Mouse (Mus musculus): ENCODE results near the gene Fbxw5.

Fbxw5 gene

GRCm38 (mm10) chr2:25477967-25478675 is 22.4 kb upstream of the Fbxw5 start:
- DNase-seq (ENCODE audit: low read depth, low spot score) = no peak

DNA sequence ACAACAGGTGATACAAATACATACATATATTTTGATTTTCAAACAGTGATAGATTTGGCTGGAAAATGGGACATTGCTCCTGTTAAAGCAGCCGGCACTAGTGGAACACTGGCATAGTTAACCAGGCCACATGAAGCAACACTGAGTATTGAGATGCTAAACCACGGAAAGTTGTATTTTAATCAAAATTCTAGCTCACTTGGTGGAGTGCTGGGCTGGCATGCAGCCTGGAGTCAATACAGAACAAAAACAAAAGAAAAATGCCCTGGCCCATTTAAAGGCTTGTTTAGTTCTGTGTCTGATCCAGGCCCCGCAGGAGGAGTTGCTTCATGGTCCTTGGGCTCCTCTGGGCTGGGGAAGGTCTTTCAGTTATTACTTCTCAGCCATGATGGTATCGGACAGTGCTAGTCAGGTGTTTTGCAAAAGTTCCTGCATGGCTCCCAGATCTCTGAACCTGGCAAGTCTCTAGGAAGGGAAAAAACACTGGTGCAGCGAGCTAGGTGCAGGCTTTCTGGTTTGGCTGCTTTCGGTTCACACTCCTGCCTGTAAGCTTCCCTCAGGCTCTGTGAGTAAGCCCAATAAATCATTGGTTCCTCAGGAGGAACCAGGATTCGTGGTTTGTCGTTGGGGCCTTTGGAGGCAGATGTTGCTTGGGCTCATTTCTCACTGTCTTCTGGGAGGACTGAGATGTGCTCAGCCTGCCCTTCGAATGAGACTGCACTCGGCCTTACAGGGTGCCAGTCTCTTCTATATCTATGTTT is 20.8 kb upstream of the Fbxw5 start:
- DNase-seq (ENCODE audit: low read depth, low spot score) = no peak

- peak; percentile 22 for DNase-seq (ENCODE audit: low read depth, low spot score)
These were observed 20.0 kb upstream of the Fbxw5 start for GRCm38 (mm10) chr2:25480541-25480940.

DNA sequence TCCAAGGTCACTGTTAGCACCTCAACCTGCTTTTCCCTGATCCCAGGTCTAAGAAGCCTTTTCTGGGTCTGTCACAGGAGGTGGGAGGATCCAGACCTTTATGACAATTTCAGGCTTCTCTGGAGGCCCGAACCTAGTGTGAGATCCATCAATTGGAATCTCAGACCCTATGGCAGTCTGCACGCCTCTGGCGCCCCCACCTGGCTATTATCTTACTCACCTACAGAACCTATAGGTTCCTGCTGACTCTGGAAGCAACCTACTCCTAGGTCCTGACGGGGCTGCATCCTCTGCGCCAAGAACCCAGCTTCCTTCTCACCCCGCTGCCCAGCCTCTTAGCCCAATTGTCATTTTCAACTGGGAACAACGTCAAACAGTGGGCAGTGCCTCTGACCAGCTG is 17.6 kb upstream of the Fbxw5 start:
- peak; percentile 75 for DNase-seq (ENCODE audit: low read depth, low spot score)

DNA sequence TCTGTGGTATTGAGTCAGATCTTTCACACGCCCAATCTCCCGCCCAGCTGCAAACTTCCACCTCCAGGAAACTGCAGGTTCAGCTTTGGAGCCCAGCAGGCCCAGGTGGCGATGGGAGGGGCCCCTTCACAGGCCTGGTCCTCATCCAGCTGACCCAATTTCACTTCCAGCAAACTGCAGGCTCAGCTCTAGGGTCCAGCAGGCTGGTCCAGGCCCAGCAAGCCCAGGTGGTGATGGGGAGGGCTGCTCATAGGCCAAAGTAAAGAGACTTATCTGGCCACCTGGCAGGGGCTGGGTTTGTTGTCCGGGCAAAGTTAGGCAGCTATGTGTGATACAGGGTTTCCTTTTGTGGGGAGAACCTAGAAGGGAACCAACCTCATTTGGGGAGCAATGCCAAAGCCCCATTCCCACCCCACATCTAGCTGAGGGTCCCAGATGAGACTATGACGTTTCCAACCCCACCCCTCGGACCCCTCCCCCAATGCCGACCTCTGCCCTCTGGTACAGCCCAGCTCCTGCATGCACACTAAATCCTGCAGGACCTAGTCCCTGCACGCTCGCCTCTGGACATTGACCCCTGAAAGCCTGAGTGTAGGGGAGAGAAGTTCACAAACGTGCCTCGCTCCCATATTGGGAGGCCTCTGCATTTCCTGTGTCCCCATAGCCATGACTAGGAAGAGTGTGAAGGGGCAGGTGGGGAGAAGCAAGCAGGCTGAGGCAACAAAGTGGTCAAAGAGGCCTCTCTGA is 15.5 kb upstream of the Fbxw5 start:
- no peak for DNase-seq (ENCODE audit: low read depth, low spot score)

- no peak for DNase-seq (ENCODE audit: low read depth, low spot score)
These were observed 12.4 kb upstream of the Fbxw5 start for GRCm38 (mm10) chr2:25487965-25488670.

DNA sequence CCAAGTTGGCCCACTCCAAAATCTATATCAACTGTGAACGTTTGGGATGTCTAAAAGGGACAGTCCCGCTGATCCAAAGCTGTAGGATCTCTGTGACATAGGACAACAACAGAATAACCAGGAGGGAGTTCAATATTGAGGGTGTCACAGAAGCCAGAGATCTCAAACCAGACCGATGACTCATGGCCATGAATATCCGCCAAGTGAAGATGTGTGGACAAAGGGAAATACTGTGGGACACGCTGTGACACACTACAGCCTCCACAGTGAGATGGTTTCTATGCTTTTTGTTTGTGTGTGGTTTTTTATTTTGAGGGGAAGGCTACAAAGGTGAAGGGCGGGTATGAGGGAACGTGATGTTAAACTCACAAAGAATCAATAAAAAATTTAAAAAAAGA is 11.9 kb upstream of the Fbxw5 start:
- DNase-seq (ENCODE audit: low read depth, low spot score) = no peak

DNA sequence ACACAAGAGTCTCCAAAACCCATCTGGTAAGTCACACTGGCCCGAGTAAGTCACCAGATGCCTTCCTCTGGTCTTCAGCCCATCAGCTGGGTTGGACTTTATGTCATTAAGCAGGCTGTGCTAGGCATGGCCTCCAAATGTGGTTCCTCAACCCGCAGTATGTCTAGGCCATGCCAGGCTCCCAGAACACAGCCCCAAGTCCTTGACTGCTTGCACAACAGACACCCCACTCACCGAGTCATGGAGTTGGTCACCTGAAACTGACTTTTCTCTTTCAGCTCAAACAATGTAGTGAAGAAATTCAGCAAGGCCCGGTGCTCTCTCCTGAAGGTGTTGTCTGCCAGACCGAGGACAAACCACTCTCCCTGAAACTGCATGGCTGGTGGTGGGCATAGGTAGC is 7.6 kb upstream of the Fbxw5 start:
- no peak for DNase-seq (ENCODE audit: low read depth, low spot score)

GRCm38 (mm10) chr2:25493476-25493961 is 7.0 kb upstream of the Fbxw5 start, which contains the start of gene Lcn12:
Gene Lcn12 (minus strand): TSS chr2:25493911.
- DNase-seq (ENCODE audit: low read depth, low spot score) = no peak

- peak; percentile 63 for DNase-seq (ENCODE audit: low read depth, low spot score)
These were observed 4.1 kb upstream of the Fbxw5 start for GRCm38 (mm10) chr2:25496462-25496861.

- DNase-seq (ENCODE audit: low read depth, low spot score) = no peak
These were observed 2.5 kb upstream of the Fbxw5 start for GRCm38 (mm10) chr2:25497846-25498575.

DNA sequence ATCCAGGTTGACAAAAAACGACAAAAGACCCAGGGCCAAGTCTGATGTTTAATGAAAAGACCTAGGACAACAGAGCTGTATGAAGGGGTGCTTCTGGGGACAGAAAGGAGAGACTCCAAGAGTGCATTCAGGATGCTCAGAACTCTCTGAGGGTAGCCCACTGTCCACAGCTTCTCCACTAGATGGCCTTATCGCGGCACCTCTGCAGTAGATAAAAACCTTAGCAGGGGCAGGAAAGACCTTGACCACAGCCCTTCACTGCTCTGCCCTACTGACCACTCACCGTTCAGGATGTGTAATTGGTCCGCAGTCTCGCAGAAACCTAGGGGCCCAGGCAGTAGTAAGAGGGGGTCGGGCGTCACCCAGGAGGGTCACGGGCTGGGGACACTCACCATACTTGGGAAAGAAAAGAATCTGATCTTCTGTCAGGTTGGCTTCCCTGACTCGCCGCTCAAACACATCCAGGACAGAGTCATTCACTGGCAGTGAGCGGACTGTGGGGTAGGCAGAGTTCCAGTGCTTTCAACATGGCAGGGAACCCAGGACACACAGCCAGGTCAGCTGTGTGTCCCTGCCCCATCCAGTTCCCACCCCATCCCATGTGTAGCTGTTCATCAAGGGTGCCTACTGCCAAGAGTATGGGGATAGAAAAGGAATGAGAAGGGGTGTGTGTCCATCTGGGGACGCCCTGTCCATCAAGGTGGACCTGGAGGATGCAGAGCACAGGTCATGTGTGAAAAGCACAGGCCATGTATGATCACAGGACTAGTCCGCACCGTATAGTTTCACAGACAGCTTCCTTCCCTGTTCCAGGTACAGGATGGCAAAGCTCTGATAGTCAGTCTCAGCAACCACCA is 1.7 kb upstream of the Fbxw5 start:
- DNase-seq (ENCODE audit: low read depth, low spot score) = no peak

GRCm38 (mm10) chr2:25500071-25500575 is 427 bp upstream of the Fbxw5 start:
- no peak for DNase-seq (ENCODE audit: low read depth, low spot score)

GRCm38 (mm10) chr2:25501593-25502486 is 1.3 kb downstream of the Fbxw5 start, which contains the start of gene C8g:
Gene C8g (minus strand): TSS chr2:25501719.
- peak; percentile 33 for DNase-seq (ENCODE audit: low read depth, low spot score)

GRCm38 (mm10) chr2:25502726-25503125 is 2.2 kb downstream of the Fbxw5 start:
- DNase-seq (ENCODE audit: low read depth, low spot score) = no peak

- no peak for DNase-seq (ENCODE audit: low read depth, low spot score)
These were observed 4.0 kb downstream of the Fbxw5 start for GRCm38 (mm10) chr2:25504538-25504937.

- DNase-seq (ENCODE audit: low read depth, low spot score) = no peak
These were observed 4.5 kb downstream of the Fbxw5 start for GRCm38 (mm10) chr2:25505000-25505399.

- no peak for DNase-seq (ENCODE audit: low read depth, low spot score)
These were observed 5.3 kb downstream of the Fbxw5 start for GRCm38 (mm10) chr2:25505860-25506259.

- peak; percentile 39 for DNase-seq (ENCODE audit: low read depth, low spot score)
These were observed 6.4 kb downstream of the Fbxw5 start for GRCm38 (mm10) chr2:25506964-25507363.

Measured in A20 (cell line).